ENCODE assay signal across 11 mouse cellular contexts in the genomic region with DNA sequence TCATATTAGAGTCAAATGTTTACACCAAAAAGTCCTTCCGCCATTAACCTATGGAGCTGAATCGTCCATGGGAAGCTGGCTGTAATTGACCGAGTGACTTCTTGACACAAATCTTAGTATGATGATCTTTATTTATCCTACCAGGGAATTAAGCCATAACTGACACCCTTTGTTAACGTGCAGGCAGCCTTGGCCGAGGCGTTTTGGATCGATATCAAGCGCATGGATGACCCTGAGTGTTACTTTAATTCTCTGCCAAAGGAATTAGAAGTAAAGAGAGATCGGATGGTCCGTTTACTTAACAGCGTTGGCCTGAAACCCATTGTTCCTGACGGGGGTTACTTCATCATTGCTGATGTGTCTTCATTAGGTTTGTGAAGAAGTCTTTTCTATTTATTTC.
"Had no signal": no experiment of that assay in that cellular context is flagged by ENCODE, and none has a peak within 500 bp of the region (broad histone marks: within the 10 kb centered on the region; RNA-seq: fewer than 3 reads in every experiment).

No protein-coding gene starts in this region.

- H3K36me3 ChIP-seq: intestine, embryonic 15.5 days; midbrain, embryonic 12.5 days had no signal

- H3K4me3 ChIP-seq: intestine, embryonic 15.5 days; layer of hippocampus, adult 2 months; limb, embryonic 12.5 days; midbrain, embryonic 12.5 days had no signal

- DNase-seq: kidney, adult 18-20 months; kidney, postnatal 10 days; kidney, postnatal 4 days; liver; right cerebral cortex, postnatal 14 days; thymus, postnatal 36 days had no signal

- H3K4me1 ChIP-seq: intestine, embryonic 15.5 days; limb, embryonic 12.5 days; midbrain, embryonic 12.5 days had no signal

- H3K27me3 ChIP-seq: intestine, embryonic 15.5 days; limb, embryonic 12.5 days; midbrain, embryonic 12.5 days had no signal

- ATAC-seq: intestine, embryonic 15.5 days had no signal

- H3K9ac ChIP-seq: intestine, embryonic 15.5 days; limb, embryonic 12.5 days; liver, embryonic 14.5 days; midbrain, embryonic 12.5 days had no signal

- H3K27ac ChIP-seq: intestine, embryonic 15.5 days; layer of hippocampus, adult 2 months; limb, embryonic 12.5 days; liver, embryonic 14.5 days; midbrain, embryonic 12.5 days had no signal

- H3K4me2 ChIP-seq: intestine, embryonic 15.5 days; limb, embryonic 12.5 days; midbrain, embryonic 12.5 days had no signal

- H3K9me3 ChIP-seq: intestine, embryonic 15.5 days; limb, embryonic 12.5 days; midbrain, embryonic 12.5 days had no signal
